Mouse (Mus musculus) megakaryocyte, embryonic 14.5 days (primary cell): Measurements from ENCODE around the gene Fam69b.

Experiments used
- FLI1 ChIP-seq: IDR thresholded peaks from 2 replicates; pipeline ENCODE4 v1.6.1; 2012; ENCODE audit warnings: low read length, inconsistent platforms, mixed read lengths
- GATA1 ChIP-seq: IDR thresholded peaks from 3 replicates; pipeline ENCODE4 v1.6.1; 2012; ENCODE audit warnings: mixed read lengths, low read length, inconsistent platforms, borderline replicate concordance

- TF ChIP-seq GATA1 = no peak
- TF ChIP-seq FLI1 = no peak
Observed at GRCm38 (mm10) chr2:26590282-26590681, 38.0 kb upstream of the Fam69b start.
